Mouse (Mus musculus): Measurements from ENCODE around the gene Fn3k. TPM values are rescaled to one million over a fixed set of nuclear protein-coding genes. Genes with fewer than 3 reads are reported as not detected.

Fn3k gene
- 7.0 and 7.4 TPM in 2 replicates for polyA plus RNA-seq (2015; fragmentation: Nextera tagmentation; extraction: Ambion mirVana)

DNA sequence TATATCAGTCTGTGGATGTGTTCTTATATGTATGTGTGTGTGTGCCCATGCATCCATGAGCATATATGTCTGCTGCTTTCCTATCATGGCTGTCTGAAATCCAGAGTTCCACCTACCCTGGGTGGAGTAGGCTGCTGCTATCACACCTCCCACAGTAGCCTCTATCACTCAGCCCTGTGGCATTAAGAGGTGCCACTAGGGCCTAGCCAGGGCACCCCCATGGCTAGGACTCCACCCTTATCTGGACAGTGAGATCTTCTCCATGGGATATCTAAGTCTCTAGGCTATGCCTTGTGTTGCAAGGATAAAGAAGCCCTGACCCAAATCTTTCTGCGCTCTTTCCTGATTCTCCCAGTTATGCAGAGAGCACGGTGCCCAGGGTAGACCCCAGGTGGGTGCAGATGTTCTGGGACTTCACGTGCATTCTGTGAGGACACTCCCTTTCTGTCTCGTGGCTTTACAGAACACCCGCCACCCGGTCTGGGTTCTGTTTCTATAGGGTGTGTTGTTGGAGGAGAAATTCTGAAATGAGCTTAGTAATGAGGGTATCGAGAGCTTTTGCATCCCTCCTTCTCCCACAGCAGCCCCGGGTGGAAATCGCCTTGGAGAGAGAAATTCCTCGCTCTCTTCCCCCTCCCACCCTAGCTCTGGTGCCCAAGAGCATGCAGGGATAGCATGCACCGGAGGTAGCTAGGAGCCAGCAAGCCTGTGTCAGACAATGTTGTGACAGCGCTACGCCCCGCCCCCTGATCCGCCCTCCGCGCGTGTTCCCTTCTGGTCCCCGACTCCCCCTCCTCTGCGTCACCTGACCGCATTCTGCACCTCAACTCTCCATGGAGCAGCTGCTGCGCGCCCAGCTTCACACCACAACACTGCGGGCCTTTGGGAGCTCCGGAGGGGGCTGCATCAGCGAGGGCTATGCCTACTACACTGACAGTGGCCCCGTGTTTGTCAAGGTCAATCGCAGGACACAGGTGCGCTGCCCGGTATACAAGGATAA lies at the start of gene Fn3k:
TSS of gene Fn3k (plus strand) at position 758 of the 1,000 bp plus-strand sequence.
- peaks cover 21% of the 10 kb centered on the region for H3K4me1 ChIP-seq (replicated peaks)
- H3K4me3 ChIP-seq: peak within 1 kb of the TSS; percentile 54
- 6% methylated on average over 30 of the region's 30 CpGs for WGBS
- H3K9ac ChIP-seq: peak within 1 kb of the TSS; percentile 41
- H3K36me3 ChIP-seq: peaks cover 7% of the 10 kb centered on the region; the same call in 1 of the 2 replicates
- H3K27me3 ChIP-seq: no peaks in the 10 kb centered on the region
- peak; percentile 97 for ATAC-seq (ENCODE audit: low FRiP score, low read depth)
- H3K4me2 ChIP-seq: peak within 1 kb of the TSS; percentile 86
- H3K9me3 ChIP-seq: no peaks in the 10 kb centered on the region
- H3K27ac ChIP-seq (replicated peaks): peak within 1 kb of the TSS; percentile 74

DNA sequence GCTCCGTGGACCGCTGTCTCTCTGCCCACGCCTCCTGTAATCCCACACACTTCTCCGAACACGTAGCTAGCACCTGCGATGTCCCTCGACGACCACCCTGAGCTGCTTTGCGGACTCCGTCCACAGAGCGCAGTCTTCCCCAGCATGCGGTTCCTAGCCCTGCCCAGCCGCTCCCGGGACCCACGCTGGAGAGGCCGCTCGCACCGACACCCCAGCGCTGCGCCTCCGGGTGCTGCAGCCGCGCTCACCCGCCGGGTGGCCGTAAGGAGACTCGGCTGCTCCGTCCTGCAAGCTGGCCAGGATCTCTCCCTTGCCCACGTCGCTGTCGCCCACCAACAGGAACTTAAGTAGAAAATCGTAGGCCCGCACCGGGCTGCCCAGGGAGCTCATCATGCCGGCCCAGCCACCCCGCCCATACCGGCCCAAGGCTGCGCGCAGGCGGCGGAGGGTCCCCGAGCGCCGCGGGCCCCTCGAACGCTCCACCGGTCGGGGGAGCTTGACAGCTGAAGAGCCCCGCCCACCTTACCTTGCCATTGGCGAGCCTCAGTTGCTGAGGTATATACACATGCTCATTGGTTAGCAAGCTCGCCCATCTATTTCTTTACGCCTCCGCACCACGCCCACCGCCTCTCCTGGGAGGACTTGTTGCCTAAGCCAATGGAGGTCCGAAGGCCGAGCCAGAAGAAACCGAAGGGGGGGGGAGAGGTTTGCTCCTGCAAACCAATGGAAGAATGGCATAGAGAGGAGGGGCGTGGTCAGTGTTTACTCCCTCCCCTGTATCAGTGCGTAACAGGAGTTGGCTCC lies 46.8 kb upstream of the Fn3k start, which contains the start of gene Rab40b:
TSS of gene Rab40b (minus strand) at position 502 of the 804 bp plus-strand sequence.
- Histone ChIP-seq H3K4me2 (peak within 1 kb of the TSS; percentile 79), H3K27me3 (no peaks in the 10 kb centered on the region), H3K9me3 (no peaks in the 10 kb centered on the region), H3K4me1 (replicated peaks) (peaks cover 17% of the 10 kb centered on the region), H3K9ac (peak within 1 kb of the TSS; percentile 62), H3K36me3 (no peaks in the 10 kb centered on the region), H3K27ac (replicated peaks) (peak within 1 kb of the TSS; percentile 69), H3K4me3 (peak within 1 kb of the TSS; percentile 71)
- ATAC-seq (ENCODE audit: low FRiP score, low read depth): peak; percentile 99
- WGBS: under 1% methylated on average over 61 of the region's 61 CpGs

DNA sequence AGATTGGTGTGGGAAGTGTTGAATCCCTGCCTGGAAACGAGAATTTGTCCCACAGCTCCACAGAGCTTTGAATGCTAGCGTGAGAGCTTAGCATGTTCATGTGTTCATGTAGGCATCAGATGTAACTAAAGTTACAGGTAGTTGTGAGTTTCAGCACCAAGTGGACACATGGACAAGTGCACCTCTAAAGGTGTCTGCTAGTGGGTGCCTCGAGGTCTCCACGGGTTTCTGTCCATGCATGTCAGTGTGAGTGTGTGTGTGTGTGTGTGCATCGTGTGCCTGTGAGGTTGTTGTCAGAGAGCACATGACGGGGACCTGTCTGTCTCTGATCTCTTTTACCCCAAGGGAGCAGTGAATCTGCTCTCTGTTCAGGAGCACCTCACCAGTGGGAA lies 46.2 kb upstream of the Fn3k start:
- ATAC-seq (ENCODE audit: low FRiP score, low read depth): no peak
- WGBS: 8% methylated on average over 6 of the region's 6 CpGs

DNA sequence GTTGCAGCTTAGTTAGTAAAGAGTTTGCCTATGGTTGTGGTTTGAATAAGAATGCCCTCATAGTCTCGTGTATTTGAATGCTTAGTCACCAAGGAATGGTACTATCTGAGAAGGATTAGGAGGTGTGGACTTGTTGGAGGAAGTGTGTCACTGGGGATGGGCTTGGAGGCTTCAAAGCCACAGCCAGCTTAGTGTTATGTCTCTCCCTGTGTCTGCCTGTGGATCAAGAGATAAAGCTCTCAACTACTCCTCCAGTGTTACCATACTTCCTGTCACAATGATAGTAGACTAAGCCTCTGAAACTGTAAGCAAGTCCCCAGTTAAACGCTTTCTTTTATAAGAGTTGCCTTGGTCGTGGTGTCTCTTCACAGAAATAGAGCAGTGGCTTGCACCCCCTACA lies 43.9 kb upstream of the Fn3k start:
- WGBS: 71% methylated on average over 3 of the region's 3 CpGs

More for the DNA sequence above, 46.2 kb upstream of the Fn3k start:
- H3K36me3 ChIP-seq: no peaks in the 10 kb centered on the region
- H3K27me3 ChIP-seq: no peaks in the 10 kb centered on the region
- no peak overlapping the region for H3K27ac ChIP-seq (replicated peaks)
- H3K4me3 ChIP-seq: peak overlapping the region; percentile 71
- peaks cover 17% of the 10 kb centered on the region for H3K4me1 ChIP-seq (replicated peaks)
- no peak overlapping the region for H3K9ac ChIP-seq
- H3K4me2 ChIP-seq: peak overlapping the region; percentile 79
- no peaks in the 10 kb centered on the region for H3K9me3 ChIP-seq

DNA sequence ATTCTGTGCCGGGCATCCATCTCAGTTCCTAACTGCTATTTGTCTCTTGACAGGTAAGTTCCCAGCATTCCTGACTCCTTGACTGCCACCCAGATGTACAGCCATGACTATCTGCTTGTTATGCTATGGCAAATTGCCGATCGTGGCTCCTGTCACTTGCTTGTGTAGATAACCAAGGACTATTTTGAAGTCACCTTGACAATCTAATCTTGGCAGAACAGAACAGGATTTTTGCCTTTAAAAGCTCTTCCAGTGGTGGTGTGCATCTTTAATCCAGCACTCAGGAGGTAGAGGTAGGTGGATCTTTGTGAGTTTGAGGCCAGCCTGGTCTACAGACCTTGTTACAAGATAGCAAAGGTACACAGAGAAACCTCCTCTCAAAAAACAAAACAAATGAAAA lies 42.3 kb upstream of the Fn3k start:
- ATAC-seq (ENCODE audit: low FRiP score, low read depth): no peak
- no peaks in the 10 kb centered on the region for H3K27me3 ChIP-seq
- H3K4me2 ChIP-seq: no peak overlapping the region
- H3K9ac ChIP-seq: no peak overlapping the region
- no peaks in the 10 kb centered on the region for H3K9me3 ChIP-seq
- peaks cover 10% of the 10 kb centered on the region for H3K4me1 ChIP-seq (replicated peaks)
- H3K4me3 ChIP-seq: no peak overlapping the region
- H3K27ac ChIP-seq (replicated peaks): no peak overlapping the region
- WGBS: 95% methylated on average over 3 of the region's 3 CpGs
- H3K36me3 ChIP-seq: no peaks in the 10 kb centered on the region

More for the DNA sequence above, 43.9 kb upstream of the Fn3k start:
- no peaks in the 10 kb centered on the region for H3K36me3 ChIP-seq
- no peaks in the 10 kb centered on the region for H3K9me3 ChIP-seq
- H3K27me3 ChIP-seq: no peaks in the 10 kb centered on the region
- H3K4me1 ChIP-seq (replicated peaks): peaks cover 17% of the 10 kb centered on the region
- H3K9ac ChIP-seq: no peak overlapping the region
- no peak for ATAC-seq (ENCODE audit: low FRiP score, low read depth)
- H3K27ac ChIP-seq (replicated peaks): no peak overlapping the region
- no peak overlapping the region for H3K4me2 ChIP-seq
- H3K4me3 ChIP-seq: no peak overlapping the region

DNA sequence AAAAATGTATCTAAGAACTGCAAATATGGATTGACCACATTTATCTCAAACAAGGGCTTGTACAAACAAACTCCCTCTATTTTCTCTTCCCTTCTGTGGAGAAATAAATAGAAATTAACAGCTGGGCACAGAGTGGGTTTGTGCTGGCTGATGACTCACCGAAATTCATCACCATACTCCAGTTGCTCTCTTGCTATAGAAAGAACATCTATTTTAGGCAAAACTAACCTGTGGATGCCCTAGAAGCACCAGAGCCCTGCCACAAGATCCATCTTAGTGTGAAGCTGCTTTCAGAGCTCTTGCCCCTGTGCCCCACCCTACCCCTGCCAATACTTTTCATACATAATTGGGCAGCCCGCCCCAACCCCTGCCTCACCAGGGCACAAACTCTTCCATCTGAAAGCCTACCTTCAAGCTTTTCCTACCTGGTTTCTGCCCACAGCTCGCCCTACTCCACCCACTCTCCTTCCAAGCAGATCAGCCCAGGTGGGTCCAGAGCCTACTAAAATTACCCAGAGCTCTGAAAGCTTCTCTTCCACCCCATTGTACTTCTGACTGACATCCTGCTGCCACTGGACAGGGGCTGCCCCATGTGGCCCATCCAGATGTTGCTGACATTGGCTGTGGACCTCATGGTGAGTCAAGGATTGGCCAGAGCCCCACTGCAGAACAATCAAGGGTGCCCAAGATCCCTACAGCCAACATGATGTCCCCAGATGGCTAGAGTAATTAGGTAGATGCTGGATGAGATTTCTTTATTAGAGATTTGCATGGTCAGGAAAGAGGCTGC lies 27.2 kb upstream of the Fn3k start:
- Histone ChIP-seq H3K4me1 (replicated peaks) (no peaks in the 10 kb centered on the region), H3K36me3 (no peaks in the 10 kb centered on the region), H3K9ac (no peak overlapping the region), H3K4me2 (no peak overlapping the region), H3K9me3 (no peaks in the 10 kb centered on the region), H3K27ac (replicated peaks) (no peak overlapping the region), H3K4me3 (no peak overlapping the region), H3K27me3 (no peaks in the 10 kb centered on the region)
- 75% methylated on average over 3 of the region's 3 CpGs for WGBS
- ATAC-seq (ENCODE audit: low FRiP score, low read depth): no peak

DNA sequence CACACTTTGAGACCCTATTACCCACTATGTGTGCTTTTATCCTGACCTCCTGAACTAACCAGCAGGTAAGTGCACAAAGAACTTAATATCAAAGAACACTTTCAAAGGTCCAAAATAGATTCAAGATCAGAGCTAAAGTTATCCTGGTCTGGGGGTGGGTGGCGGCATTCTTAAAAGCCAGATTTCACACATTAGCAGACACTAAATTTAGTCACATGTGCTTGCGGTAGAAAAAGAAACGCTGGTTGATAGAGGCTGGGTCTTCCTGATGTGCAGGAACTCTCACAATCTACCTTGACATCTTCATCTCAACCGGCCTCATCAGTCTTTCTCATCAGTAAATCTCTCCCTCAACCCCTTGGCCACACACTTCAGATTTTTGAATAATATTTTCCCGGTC lies 20.0 kb upstream of the Fn3k start:
- no peaks in the 10 kb centered on the region for H3K36me3 ChIP-seq
- no peak overlapping the region for H3K9ac ChIP-seq
- no peak overlapping the region for H3K4me3 ChIP-seq
- no peaks in the 10 kb centered on the region for H3K27me3 ChIP-seq
- 91% methylated on average over 5 of the region's 5 CpGs for WGBS
- H3K9me3 ChIP-seq: no peaks in the 10 kb centered on the region
- H3K27ac ChIP-seq (replicated peaks): no peak overlapping the region
- H3K4me2 ChIP-seq: no peak overlapping the region
- H3K4me1 ChIP-seq (replicated peaks): no peaks in the 10 kb centered on the region
- ATAC-seq (ENCODE audit: low FRiP score, low read depth): no peak

DNA sequence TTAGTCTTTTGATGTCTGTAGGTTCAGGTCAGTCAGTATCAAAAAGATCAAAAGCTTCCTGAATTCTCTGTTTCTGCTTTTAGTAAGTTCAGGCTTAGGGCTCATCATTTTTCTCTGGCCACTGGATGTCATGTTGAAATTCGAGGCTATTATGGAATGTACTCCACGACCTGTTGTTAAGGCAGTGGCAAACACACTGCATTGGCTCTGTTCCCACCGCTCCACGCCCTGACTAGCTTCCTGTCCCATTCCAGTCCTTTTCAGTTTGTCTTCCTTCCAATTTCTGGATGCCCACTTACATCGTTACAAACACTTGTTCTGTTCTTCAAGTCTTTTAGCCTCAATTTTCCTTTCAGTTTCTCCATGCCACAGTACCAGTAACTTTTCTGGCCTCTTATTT lies 19.4 kb upstream of the Fn3k start:
- H3K27me3 ChIP-seq: no peaks in the 10 kb centered on the region

DNA sequence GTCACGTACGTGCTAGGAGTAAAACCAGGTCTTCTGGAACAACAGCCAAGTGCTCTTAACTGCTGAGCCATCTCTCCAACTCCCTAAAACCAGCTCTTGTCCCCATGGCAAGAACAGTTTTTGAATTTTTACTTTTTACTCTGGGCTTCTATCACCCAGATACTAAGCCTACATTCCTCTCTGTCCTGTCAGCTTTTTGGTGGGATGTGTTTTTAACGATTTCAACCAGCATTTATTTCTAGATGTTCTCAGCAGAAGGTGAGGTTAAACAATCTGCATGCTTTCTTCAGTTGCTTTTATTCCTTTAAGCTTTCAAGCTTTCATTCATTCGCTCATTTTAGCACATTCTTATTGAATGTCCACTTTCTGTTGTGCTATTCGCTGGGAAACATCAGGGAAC lies 16.7 kb upstream of the Fn3k start:
- Histone ChIP-seq H3K9me3 (no peaks in the 10 kb centered on the region), H3K4me3 (no peak overlapping the region), H3K27ac (replicated peaks) (no peak overlapping the region), H3K4me2 (no peak overlapping the region), H3K36me3 (no peaks in the 10 kb centered on the region), H3K27me3 (no peaks in the 10 kb centered on the region), H3K9ac (no peak overlapping the region), H3K4me1 (replicated peaks) (peaks cover 13% of the 10 kb centered on the region)
- no peak for ATAC-seq (ENCODE audit: low FRiP score, low read depth)
- 90% methylated on average over 5 of the region's 5 CpGs for WGBS

More for the DNA sequence above, 19.4 kb upstream of the Fn3k start:
- no peak for ATAC-seq (ENCODE audit: low FRiP score, low read depth)
- Histone ChIP-seq H3K36me3 (no peaks in the 10 kb centered on the region), H3K27ac (replicated peaks) (no peak overlapping the region), H3K4me2 (no peak overlapping the region), H3K4me1 (replicated peaks) (peaks cover under 1% of the 10 kb centered on the region; the same call in 1 of the 2 replicates), H3K4me3 (no peak overlapping the region), H3K9ac (no peak overlapping the region), H3K9me3 (no peaks in the 10 kb centered on the region)
- 79% methylated on average over 5 of the region's 5 CpGs for WGBS

DNA sequence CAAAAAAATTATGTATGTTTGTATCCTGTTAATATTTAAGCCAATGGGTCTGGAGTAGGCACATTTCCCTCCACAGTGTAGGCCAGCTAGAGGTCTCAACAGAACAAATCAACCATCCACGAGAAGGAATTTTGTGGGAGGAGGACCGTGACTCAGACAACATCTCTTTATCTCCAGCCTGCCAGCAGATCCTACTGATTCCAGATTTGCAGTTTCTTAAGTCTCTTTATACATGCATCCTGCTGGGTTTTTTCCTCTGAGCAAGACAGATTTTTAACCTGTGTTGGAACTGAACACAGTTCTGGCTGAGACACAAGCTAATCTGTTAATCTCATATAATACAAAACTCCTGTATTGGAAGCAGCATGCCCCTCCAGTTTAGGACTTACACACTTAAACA lies 15.8 kb upstream of the Fn3k start:
- Histone ChIP-seq H3K4me2 (no peak overlapping the region), H3K4me3 (no peak overlapping the region), H3K36me3 (no peaks in the 10 kb centered on the region), H3K27ac (replicated peaks) (no peak overlapping the region), H3K4me1 (replicated peaks) (peaks cover 13% of the 10 kb centered on the region), H3K9me3 (no peaks in the 10 kb centered on the region), H3K27me3 (no peaks in the 10 kb centered on the region), H3K9ac (no peak overlapping the region)
- no peak for ATAC-seq (ENCODE audit: low FRiP score, low read depth)
- 67% methylated on average over 2 of the region's 2 CpGs for WGBS

DNA sequence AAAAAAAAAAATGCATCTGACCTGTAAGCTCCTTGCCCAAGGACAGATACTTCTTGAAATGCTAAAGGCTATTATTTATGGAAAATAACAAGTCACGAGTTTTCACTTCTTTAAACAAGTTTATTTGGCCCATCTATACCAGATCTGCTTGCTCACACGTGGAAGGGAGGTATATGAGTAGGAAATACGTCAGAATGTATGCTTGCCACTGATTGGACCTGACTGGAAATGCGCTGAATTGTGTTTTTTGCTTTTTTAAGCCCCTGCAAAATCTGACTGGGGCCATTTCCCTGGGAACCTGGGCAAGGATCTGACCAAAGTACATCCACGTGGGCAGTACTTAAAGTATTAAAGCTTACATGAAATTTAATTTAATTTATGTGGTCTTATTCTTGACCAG lies 14.3 kb upstream of the Fn3k start:
- Histone ChIP-seq H3K9ac (no peak overlapping the region), H3K4me1 (replicated peaks) (peaks cover 13% of the 10 kb centered on the region), H3K36me3 (no peaks in the 10 kb centered on the region), H3K27me3 (no peaks in the 10 kb centered on the region), H3K9me3 (no peaks in the 10 kb centered on the region), H3K4me3 (peak overlapping the region; percentile 93), H3K4me2 (peak overlapping the region; percentile 96), H3K27ac (replicated peaks) (no peak overlapping the region)
- 53% methylated on average over 5 of the region's 5 CpGs for WGBS
- no peak for ATAC-seq (ENCODE audit: low FRiP score, low read depth)

Data from hindbrain, embryonic 15.5 days (tissue).